Mouse (Mus musculus) heart, adult 2 months (tissue): ENCODE results near the gene Gm11444. TPM values are rescaled to one million over a fixed set of nuclear protein-coding genes. Genes with fewer than 3 reads are reported as not detected.

Experiments used
- DNase-seq, 2 experiments: peaks; one replicate each; pipeline ENCODE4 v3.0.0; 2021
- H3K27ac ChIP-seq: fragments of 200-600 bp; 2 replicates; pipeline ENCODE4 v1.8.1; 2022
- H3K27me3 ChIP-seq: fragments of 200-500 bp; 2 replicates; pipeline ENCODE4 v1.6.1; 2012; ENCODE audit warnings: mild to moderate bottlenecking, low read length, inconsistent platforms, mixed read lengths; ENCODE audit not compliant: control insufficient read depth, insufficient read depth
- H3K36me3 ChIP-seq: fragments of 200-500 bp; 2 replicates; pipeline ENCODE4 v1.6.1; 2012; ENCODE audit warnings: low read length, inconsistent platforms; ENCODE audit not compliant: control insufficient read depth, insufficient read depth
- H3K4me1 ChIP-seq: fragments of 200-500 bp; 2 replicates; pipeline ENCODE4 v1.6.1; 2011; ENCODE audit warnings: low read length; ENCODE audit not compliant: control insufficient read depth, insufficient read depth
- H3K4me3 ChIP-seq: fragments of 200-600 bp; 2 replicates; pipeline ENCODE4 v1.8.1; 2022
- H3K79me2 ChIP-seq: fragments of 200-500 bp; replicated peaks from 2 replicates; pipeline ENCODE4 v1.6.1; 2012; ENCODE audit warnings: mild to moderate bottlenecking, inconsistent platforms, low read length, moderate library complexity, mixed read lengths; ENCODE audit not compliant: control insufficient read depth, insufficient read depth
- H3K9ac ChIP-seq: fragments of 200-500 bp; 2 replicates; pipeline ENCODE4 v1.6.1; 2012; ENCODE audit warnings: low read depth, mild to moderate bottlenecking, control low read depth, inconsistent platforms, low read length, mixed read lengths
- CTCF ChIP-seq: fragments of 200-600 bp; IDR thresholded peaks from 2 replicates; pipeline ENCODE4 v1.8.1; 2022; ENCODE audit warnings: antibody characterized with exemption, mild to moderate bottlenecking, moderate library complexity
- EP300 ChIP-seq: fragments of 200-500 bp; IDR thresholded peaks from 2 replicates; pipeline ENCODE4 v1.6.1; 2011; ENCODE audit warnings: low read depth, low read length, control low read depth; ENCODE audit not compliant: insufficient read depth
- POLR2A ChIP-seq: fragments of 200-500 bp; IDR thresholded peaks from 2 replicates; pipeline ENCODE4 v1.6.1; 2011; ENCODE audit warnings: mild to moderate bottlenecking, low read depth, low read length, control low read depth; ENCODE audit not compliant: insufficient read depth
- WGBS: fragments of 180-500 bp; shearing (Covaris S2); methylation state at CpG from one replicate; pipeline ENCODE4 v1.1.7; 2018; 5-methylcytosine and 5-hydroxymethylcytosine counted together
- intact Hi-C: fragments of 180-260 bp; cut with DNase I; formaldehyde crosslinking; loops from one replicate; pipeline ENCODE4 v1.15.1; 2025
- polyA plus RNA-seq: library from polyadenylated mRNA; depleted of rRNA; stranded (reverse); fragments of >200 nt; gene quantifications from 2 replicates; pipeline ENCODE4 v1.2.3, GENCODE M21; 2012
- total RNA-seq, 2 experiments: library from RNA; stranded (reverse); gene quantifications; 2 replicates each; pipeline ENCODE4 v1.2.3; 2021

Gm11444 gene
- total and polyA plus RNA-seq, 3 experiments = not detected

DNA sequence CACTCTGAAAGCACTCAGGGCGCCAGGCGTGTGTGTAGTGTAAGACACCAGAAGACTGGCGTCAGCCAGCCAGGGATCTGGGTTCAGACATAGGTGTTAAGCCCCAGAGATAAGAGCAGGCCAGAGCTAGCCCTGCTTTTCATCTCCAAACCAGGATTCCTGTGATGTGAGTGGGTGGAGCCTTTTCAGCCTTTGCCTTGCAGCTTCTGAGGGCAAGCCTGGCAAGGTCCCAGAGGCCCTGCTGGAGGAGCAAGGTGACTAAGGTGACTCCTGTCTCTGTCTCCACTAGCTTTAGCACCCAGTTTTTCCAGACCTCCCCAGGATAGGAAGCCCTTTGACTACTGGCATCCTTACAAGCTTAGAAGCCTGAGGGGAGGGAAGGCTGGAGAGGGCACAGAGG is 31.7 kb downstream of the Gm11444 start:
- H3K27me3 ChIP-seq = no peaks in the 10 kb centered on the region
- no peaks in the 10 kb centered on the region for H3K4me1 ChIP-seq
- intact Hi-C loops = no loop called here
- H3K27ac ChIP-seq = no peak overlapping the region
- H3K36me3 ChIP-seq = no peaks in the 10 kb centered on the region
- no peak for TF ChIP-seq POLR2A
- TF ChIP-seq CTCF = no peak
- TF ChIP-seq EP300 = no peak
- 79% methylated on average over 3 of the region's 3 CpGs for WGBS
- H3K79me2 ChIP-seq = no peaks in the 10 kb centered on the region
- H3K9ac ChIP-seq = no peak overlapping the region
- no peak overlapping the region for H3K4me3 ChIP-seq
- DNase-seq = no peak

DNA sequence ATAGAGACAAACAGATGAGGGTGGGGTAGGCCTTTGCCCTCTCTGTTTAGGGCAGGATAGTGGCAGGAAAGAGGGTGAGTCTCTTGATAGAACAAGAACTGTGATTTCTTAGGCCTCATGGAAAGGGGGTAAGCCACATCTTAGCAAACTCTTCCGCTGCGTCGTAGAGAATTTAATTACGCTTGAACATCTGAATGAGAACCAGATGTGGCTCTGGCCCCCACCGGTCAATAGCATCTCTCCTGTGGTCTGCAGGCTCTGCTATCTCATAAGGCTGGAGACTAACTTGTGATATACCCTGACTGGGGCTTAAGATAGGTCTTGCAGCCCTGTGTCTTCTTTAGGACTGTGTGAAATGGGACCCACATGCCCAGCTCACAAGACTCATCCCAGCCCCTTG is 33.7 kb downstream of the Gm11444 start:
- DNase-seq = no peak
- H3K4me3 ChIP-seq = no peak overlapping the region
- no peaks in the 10 kb centered on the region for H3K79me2 ChIP-seq
- TF ChIP-seq CTCF = no peak
- TF ChIP-seq POLR2A = no peak
- no peak for TF ChIP-seq EP300
- no peak overlapping the region for H3K9ac ChIP-seq
- intact Hi-C loops = no loop called here
- no peaks in the 10 kb centered on the region for H3K4me1 ChIP-seq
- no peaks in the 10 kb centered on the region for H3K36me3 ChIP-seq
- H3K27me3 ChIP-seq = no peaks in the 10 kb centered on the region
- H3K27ac ChIP-seq = no peak overlapping the region
- WGBS = 91% methylated on average over 5 of the region's 5 CpGs

DNA sequence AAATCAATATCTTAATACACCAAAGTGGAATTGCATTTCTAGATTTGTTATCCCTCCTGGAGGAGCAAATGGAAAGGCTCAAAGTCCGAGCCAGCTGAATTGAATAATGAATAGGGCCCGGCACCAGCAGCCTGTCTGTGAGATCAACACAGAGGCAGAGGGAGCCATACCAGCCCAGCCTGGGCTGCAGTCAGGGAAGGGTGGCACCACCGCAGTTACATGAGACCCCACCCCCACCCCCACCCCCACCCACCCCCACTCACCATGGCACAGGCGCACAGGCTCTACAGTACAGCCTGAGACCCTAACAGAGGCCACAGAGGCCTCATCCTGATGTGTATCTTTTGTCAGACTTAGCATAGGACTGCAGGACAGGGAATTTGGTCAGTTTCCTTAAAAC is 35.5 kb downstream of the Gm11444 start:
- Histone ChIP-seq H3K27ac (no peak overlapping the region), H3K27me3 (no peaks in the 10 kb centered on the region), H3K4me1 (no peaks in the 10 kb centered on the region; the same call in 1 of the 2 replicates), H3K79me2 (no peaks in the 10 kb centered on the region), H3K4me3 (no peak overlapping the region), H3K36me3 (no peaks in the 10 kb centered on the region), H3K9ac (no peak overlapping the region)
- intact Hi-C loops = no loop called here
- TF ChIP-seq POLR2A (no peak), EP300 (no peak), CTCF (no peak)
- WGBS = 59% methylated on average over 4 of the region's 4 CpGs
- no peak for DNase-seq

DNA sequence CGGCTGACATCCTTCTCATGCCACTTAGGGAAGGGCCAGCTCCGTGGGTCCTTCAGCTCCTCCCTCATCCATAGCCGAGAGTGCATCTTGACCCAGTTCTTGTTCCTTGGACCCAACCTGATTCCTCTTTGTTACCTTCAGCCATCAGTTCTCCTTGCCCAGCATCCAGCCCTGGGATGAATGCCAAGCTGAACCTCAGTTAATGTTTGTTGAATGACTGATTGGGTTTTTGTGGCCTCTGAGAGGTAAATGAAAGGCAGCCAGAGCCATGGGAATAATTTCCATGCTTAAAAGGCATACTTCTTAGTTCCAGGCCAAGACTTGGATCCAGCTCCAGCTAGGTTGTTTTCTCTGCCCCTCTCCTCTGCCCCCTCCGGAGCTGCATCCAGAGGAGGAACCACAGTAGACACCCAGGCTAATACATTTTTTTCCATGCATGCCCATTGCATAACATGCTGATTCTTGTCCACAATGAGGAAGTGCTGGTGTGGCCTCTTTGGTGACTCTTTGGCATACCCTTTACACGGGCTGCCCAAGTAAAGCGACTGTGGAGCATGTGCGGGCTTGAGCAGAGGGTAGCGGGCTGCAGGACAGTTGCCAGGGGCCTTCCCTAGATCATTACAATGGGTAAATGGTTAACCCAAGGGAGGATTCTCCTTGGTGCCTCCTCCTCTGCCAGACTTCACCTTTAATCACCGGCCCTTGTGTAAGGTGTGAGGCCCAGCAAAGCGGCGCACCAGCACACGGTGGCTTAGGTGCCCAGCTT is 37.7 kb downstream of the Gm11444 start:
- no peaks in the 10 kb centered on the region for H3K79me2 ChIP-seq
- no peaks in the 10 kb centered on the region for H3K36me3 ChIP-seq
- H3K27me3 ChIP-seq = no peaks in the 10 kb centered on the region
- no peak for DNase-seq
- TF ChIP-seq POLR2A (no peak), EP300 (no peak), CTCF (no peak)
- H3K4me1 ChIP-seq = no peaks in the 10 kb centered on the region; the same call in 1 of the 2 replicates
- no peak overlapping the region for H3K9ac ChIP-seq
- no peak overlapping the region for H3K4me3 ChIP-seq
- intact Hi-C loops = no loop called here
- WGBS = 93% methylated on average over 12 of the region's 12 CpGs
- H3K27ac ChIP-seq = no peak overlapping the region

DNA sequence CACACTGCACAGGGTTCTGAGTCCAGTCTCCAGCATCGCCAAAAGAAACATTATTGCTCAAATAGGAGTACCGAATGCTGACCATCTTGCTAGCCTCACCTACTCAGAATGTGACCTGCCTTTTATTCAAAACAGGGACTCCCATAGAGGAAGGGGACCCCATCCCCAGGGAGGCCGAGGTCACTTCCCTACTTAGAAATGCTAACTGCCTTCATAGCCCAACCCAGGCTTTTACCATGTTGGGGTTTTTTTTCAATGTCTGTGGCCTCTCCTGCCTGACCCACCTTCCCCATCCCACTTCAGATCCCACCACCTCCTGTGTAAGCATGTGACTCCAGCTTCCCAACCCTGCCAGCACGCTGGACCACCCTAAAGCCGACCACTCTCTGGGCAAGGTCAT is 38.5 kb downstream of the Gm11444 start:
- Histone ChIP-seq H3K79me2 (no peaks in the 10 kb centered on the region), H3K9ac (no peak overlapping the region), H3K4me1 (no peaks in the 10 kb centered on the region; the same call in 1 of the 2 replicates), H3K4me3 (no peak overlapping the region), H3K27ac (no peak overlapping the region), H3K27me3 (no peaks in the 10 kb centered on the region), H3K36me3 (no peaks in the 10 kb centered on the region)
- DNase-seq = no peak
- WGBS = 88% methylated on average over 5 of the region's 5 CpGs
- intact Hi-C loops = no loop called here
- no peak for TF ChIP-seq EP300
- no peak for TF ChIP-seq CTCF
- TF ChIP-seq POLR2A = no peak

DNA sequence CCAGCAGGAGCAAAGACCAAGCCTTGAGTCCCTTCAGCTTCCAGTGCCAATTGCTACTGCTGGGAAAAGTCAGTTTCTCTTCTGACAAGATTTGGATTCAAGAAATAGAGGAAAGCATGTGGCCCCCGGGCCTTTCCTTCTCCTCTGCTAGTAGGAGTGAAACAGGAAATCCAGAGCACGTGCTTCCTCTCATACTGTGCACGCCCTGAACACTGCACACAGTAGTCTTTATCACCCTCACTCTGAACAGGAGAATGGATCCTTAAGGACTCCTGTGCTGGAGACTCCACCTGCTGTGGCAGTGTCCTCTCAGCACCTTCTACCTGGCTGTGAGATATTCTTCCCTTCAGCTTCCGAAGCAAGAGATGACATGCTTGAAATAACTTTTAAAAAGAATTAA is 38.9 kb downstream of the Gm11444 start:
- TF ChIP-seq EP300 = no peak
- TF ChIP-seq CTCF = no peak
- no peak for TF ChIP-seq POLR2A
- H3K27ac ChIP-seq = no peak overlapping the region
- WGBS = 46% methylated on average over 4 of the region's 4 CpGs
- intact Hi-C loops = no loop called here
- H3K79me2 ChIP-seq = no peaks in the 10 kb centered on the region
- DNase-seq = no peak
- no peak overlapping the region for H3K4me3 ChIP-seq
- no peaks in the 10 kb centered on the region for H3K36me3 ChIP-seq
- H3K9ac ChIP-seq = no peak overlapping the region
- H3K4me1 ChIP-seq = no peaks in the 10 kb centered on the region; the same call in 1 of the 2 replicates
- no peaks in the 10 kb centered on the region for H3K27me3 ChIP-seq
